Mouse (Mus musculus) kidney, adult 2 months (tissue): ENCODE measurements at regions not wholly inside any gene's neighbourhood (a gene's known extent, or its start where the extent isn't known, plus 50 kb on each side); places are given as distances from the start of the nearest gene placed in this dataset.

Experiments
- DNase-seq: peaks from one replicate; pipeline ENCODE4 v3.0.0; 2021
- H3K27ac ChIP-seq: fragments of 200-500 bp; 2 replicates; pipeline ENCODE4 v1.5.1; 2012; ENCODE audit warnings: low read depth, low read length, control low read depth, inconsistent platforms; ENCODE audit not compliant: insufficient read depth
- H3K27me3 ChIP-seq: fragments of 200-500 bp; replicated peaks from 2 replicates; pipeline ENCODE4 v1.6.1; 2012; ENCODE audit warnings: mild to moderate bottlenecking, moderate library complexity, low read length, inconsistent platforms; ENCODE audit not compliant: control insufficient read depth, insufficient read depth
- H3K36me3 ChIP-seq: fragments of 200-500 bp; 2 replicates; pipeline ENCODE4 v1.6.1; 2012; ENCODE audit warnings: mild to moderate bottlenecking, moderate library complexity, low read length, inconsistent platforms; ENCODE audit not compliant: control insufficient read depth, insufficient read depth
- H3K4me1 ChIP-seq: fragments of 200-500 bp; 2 replicates; pipeline ENCODE4 v1.6.1; 2011; ENCODE audit warnings: low read length; ENCODE audit not compliant: control insufficient read depth, insufficient read depth
- H3K4me3 ChIP-seq: fragments of 200-500 bp; 2 replicates; pipeline ENCODE4 v1.5.1; 2011; ENCODE audit warnings: mild to moderate bottlenecking, low read depth, low read length, control low read depth; ENCODE audit not compliant: insufficient read depth
- CTCF ChIP-seq: fragments of 200-500 bp; conservative IDR thresholded peaks from 2 replicates; pipeline ENCODE4 v1.5.1; 2011; ENCODE audit warnings: low read depth, mild to moderate bottlenecking, control low read depth, low read length, moderate library complexity, mixed read lengths; ENCODE audit not compliant: insufficient read depth, insufficient read length
- POLR2A ChIP-seq: fragments of 200-500 bp; IDR thresholded peaks from one replicate; pipeline ENCODE4 v1.6.1; 2011; ENCODE audit warnings: low read depth, low read length, control low read depth
- WGBS: fragments of 180-500 bp; shearing (Covaris S2); methylation state at CpG from one replicate; pipeline ENCODE4 v1.1.7; 2018; 5-methylcytosine and 5-hydroxymethylcytosine counted together

DNA sequence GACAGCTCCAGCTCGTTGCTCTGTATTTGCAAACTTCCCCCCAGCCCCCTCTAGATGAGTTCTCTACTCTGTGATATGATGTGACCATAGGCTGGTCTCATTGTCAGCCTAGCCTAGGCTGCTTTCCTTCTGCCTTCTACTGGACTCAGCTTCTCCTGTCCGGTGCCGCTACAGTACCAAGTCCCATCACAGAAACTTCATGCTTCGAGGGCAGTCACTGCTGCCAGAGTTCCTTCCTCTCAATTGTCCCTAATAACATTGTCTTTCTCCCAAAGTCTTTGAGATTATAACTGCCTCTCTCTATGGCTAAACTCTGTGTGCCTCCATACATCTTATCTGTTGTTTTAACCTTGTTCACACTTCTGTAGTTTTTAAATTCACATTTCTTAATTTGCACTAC, 114.0 kb upstream of the Fmo9 start:
- H3K4me3 ChIP-seq = no peak overlapping the region
- no peak for DNase-seq
- 84% methylated on average over 4 of the region's 4 CpGs for WGBS
- H3K27me3 ChIP-seq = no peaks in the 10 kb centered on the region
- no peak for TF ChIP-seq POLR2A
- no peak for TF ChIP-seq CTCF
- no peaks in the 10 kb centered on the region for H3K4me1 ChIP-seq
- no peaks in the 10 kb centered on the region for H3K36me3 ChIP-seq
- no peak overlapping the region for H3K27ac ChIP-seq

GRCm38 (mm10) chr1:166796362-166796925, 114.8 kb upstream of the Fmo9 start:
- H3K27ac ChIP-seq = no peak overlapping the region
- H3K36me3 ChIP-seq = no peaks in the 10 kb centered on the region
- H3K27me3 ChIP-seq = no peaks in the 10 kb centered on the region
- 72% methylated on average over 6 of the region's 6 CpGs for WGBS
- no peaks in the 10 kb centered on the region for H3K4me1 ChIP-seq
- DNase-seq = no peak
- no peak overlapping the region for H3K4me3 ChIP-seq
- TF ChIP-seq POLR2A = no peak
- TF ChIP-seq CTCF = no peak

DNA sequence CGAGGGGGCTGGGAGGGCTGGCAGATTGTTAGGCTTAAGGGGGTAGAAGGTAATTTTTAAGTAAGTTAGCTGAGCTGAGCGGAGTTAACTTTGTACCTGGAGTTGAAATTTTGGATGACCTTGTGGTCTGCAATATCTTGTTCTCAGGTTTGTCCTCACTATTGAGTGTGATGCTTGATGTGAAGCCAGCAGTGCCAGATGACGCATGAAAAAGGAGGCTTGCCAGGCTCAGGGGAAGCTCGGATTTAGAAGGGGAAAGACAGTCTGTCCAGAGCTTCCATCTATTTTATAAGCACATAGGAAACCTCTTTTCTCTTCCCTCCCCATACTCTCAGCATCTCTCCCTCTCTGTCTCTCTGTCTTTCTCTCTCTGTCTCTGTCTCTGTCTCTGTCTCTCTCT, 115.3 kb upstream of the Fmo9 start:
- 64% methylated on average over 4 of the region's 4 CpGs for WGBS
- no peak for DNase-seq
- no peak overlapping the region for H3K27ac ChIP-seq
- H3K4me1 ChIP-seq = no peaks in the 10 kb centered on the region
- TF ChIP-seq CTCF (no peak), POLR2A (no peak)
- H3K27me3 ChIP-seq = no peaks in the 10 kb centered on the region
- H3K4me3 ChIP-seq = no peak overlapping the region
- no peaks in the 10 kb centered on the region for H3K36me3 ChIP-seq

DNA sequence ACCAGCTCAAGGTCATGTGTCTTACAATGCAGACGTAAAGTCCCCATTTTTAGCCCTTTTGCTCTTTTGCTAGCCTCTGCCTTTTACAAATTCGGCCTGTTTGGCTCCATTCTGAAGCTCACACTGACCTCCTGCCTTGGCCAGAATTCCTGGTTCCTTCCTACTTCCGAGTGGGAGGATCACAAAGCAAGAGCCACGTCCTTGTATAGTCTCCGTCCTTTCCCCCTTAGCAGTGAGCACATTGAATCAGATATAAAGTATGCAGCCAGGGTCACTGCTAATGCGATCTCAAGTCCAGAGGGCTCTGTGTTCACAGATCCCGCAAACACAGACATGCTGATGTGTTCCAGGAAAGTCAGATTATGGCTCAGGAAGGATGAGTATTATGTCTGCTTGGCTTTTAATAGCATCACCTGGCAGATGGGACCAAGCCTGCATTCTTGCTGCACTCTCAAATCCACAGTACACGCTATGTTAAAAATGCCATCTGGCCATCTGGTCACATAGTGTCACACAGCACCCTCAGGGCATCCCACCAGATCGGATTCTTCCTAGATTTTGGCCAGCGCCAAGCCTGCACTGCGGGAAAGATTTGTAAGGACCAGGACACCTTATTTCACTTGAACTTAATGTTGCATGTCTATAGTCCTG, 119.4 kb upstream of the Fmo9 start:
- H3K4me1 ChIP-seq = no peaks in the 10 kb centered on the region
- no peak overlapping the region for H3K27ac ChIP-seq
- no peak for DNase-seq
- TF ChIP-seq CTCF (no peak), POLR2A (no peak)
- no peaks in the 10 kb centered on the region for H3K27me3 ChIP-seq
- no peaks in the 10 kb centered on the region for H3K36me3 ChIP-seq
- WGBS = 60% methylated on average over 11 of the region's 11 CpGs
- no peak overlapping the region for H3K4me3 ChIP-seq

- 59% methylated on average over 4 of the region's 4 CpGs for WGBS
- TF ChIP-seq POLR2A = no peak
- no peak for TF ChIP-seq CTCF
- H3K27ac ChIP-seq = no peak overlapping the region
These were observed 120.3 kb upstream of the Fmo9 start for GRCm38 (mm10) chr1:166801929-166802328.

GRCm38 (mm10) chr1:166803928-166804327, 122.3 kb upstream of the Fmo9 start:
- Histone ChIP-seq H3K27ac (no peak overlapping the region), H3K27me3 (no peaks in the 10 kb centered on the region), H3K4me3 (no peak overlapping the region), H3K36me3 (no peaks in the 10 kb centered on the region), H3K4me1 (no peaks in the 10 kb centered on the region)
- 49% methylated on average over 2 of the region's 2 CpGs for WGBS
- DNase-seq = no peak
- TF ChIP-seq POLR2A (no peak), CTCF (no peak)

More at GRCm38 (mm10) chr1:166801929-166802328, 120.3 kb upstream of the Fmo9 start:
- Histone ChIP-seq H3K4me3 (no peak overlapping the region), H3K4me1 (no peaks in the 10 kb centered on the region), H3K27me3 (no peaks in the 10 kb centered on the region), H3K36me3 (no peaks in the 10 kb centered on the region)
- DNase-seq = no peak

GRCm38 (mm10) chr1:166804333-166804732, 122.7 kb upstream of the Fmo9 start:
- no peak for TF ChIP-seq CTCF
- TF ChIP-seq POLR2A = no peak
- WGBS = 68% methylated on average over 1 of the region's 1 CpGs
- no peak overlapping the region for H3K4me3 ChIP-seq
- H3K4me1 ChIP-seq = no peaks in the 10 kb centered on the region
- no peaks in the 10 kb centered on the region for H3K36me3 ChIP-seq
- no peak overlapping the region for H3K27ac ChIP-seq
- H3K27me3 ChIP-seq = no peaks in the 10 kb centered on the region
- no peak for DNase-seq
